Mouse (Mus musculus) Patski (cell line): ENCODE measurements around the gene Guf1. TPM values are rescaled to one million over a fixed set of nuclear protein-coding genes. Genes with fewer than 3 reads are reported as not detected.
A peak's percentile ranks its signal among the peaks of the same experiment; 100 is the strongest.

Experiments used
- ATAC-seq: fragments of 100-300 bp; one replicate; pipeline ENCODE4 v1.8.0; 2021
- CTCF ChIA-PET: fragments of 350-600 bp; sonication (Branson Sonifier 250); formaldehyde crosslinking; loops from one replicate; lab custom pipeline; 2022; ENCODE audit warnings: inconsistent platforms; lab: Charles Lee
- POLR2A ChIA-PET: fragments of 350-600 bp; sonication (Branson Sonifier 250); formaldehyde crosslinking; loops from one replicate; lab custom pipeline; 2022; ENCODE audit warnings: antibody characterized with exemption, inconsistent platforms; lab: Charles Lee
- DNase-seq: peaks from one replicate; pipeline ENCODE4 v3.0.0-alpha.2; 2011; ENCODE audit warnings: low read depth, low spot score
- H3K27me3 ChIP-seq: fragments of 371-371 bp; one replicate; pipeline ENCODE4 v1.5.1; 2021
- CTCF ChIP-seq: fragments of 100-300 bp; IDR thresholded peaks from one replicate; pipeline ENCODE4 v1.5.1; 2021
- in situ Hi-C: fragments of 300-500 bp; cut with MboI; formaldehyde crosslinking; loops from 3 replicates; pipeline ENCODE4 v1.11.1; 2018; ENCODE audit warnings: low pct_unique_long_range_greater_than_20kb, mixed read lengths
- polyA plus RNA-seq: library from polyadenylated mRNA; unstranded; gene quantifications from one replicate; pipeline ENCODE4 v1.2.3, GENCODE M21; 2021

Guf1 gene
- 27.5 TPM for polyA plus RNA-seq

GRCm38 (mm10) chr5:69556628-69557403 lies at the start of gene Guf1:
Gene Guf1, plus strand, starts transcription at chr5:69556923.
- in situ Hi-C loops, result no loop called here
- ATAC-seq (peak; percentile 89), DNase-seq (peak; percentile 46)
- ChIA-PET POLR2A (interaction anchor here (0.6 to 0.7 kb wide), 2 partner anchors 28 to 168 kb away, joined by 3 read pairs; no protein-coding TSS in a partner anchor), CTCF (interaction anchor here (1.1 to 2.0 kb wide), 2 partner anchors 10 to 26 kb away, joined by 4 read pairs; no protein-coding TSS in a partner anchor)
- TF ChIP-seq CTCF, result no peak
- peaks cover 14% of the 10 kb centered on the region for H3K27me3 ChIP-seq

GRCm38 (mm10) chr5:69507045-69507444 lies 49.7 kb upstream of the Guf1 start:
- CTCF ChIA-PET, result interaction anchor here (1.1 kb wide), 1 partner anchor 19 kb away, joined by 4 read pairs; no protein-coding TSS in a partner anchor
- POLR2A ChIA-PET, result no interaction called here
- no peak for TF ChIP-seq CTCF
- in situ Hi-C loops, result loop anchor here (25.0 kb wide), 3 partner anchors 1245 to 1970 kb away; no protein-coding TSS in a partner anchor
- no peak for DNase-seq
- no peak for ATAC-seq
- peaks cover 6% of the 10 kb centered on the region for H3K27me3 ChIP-seq

GRCm38 (mm10) chr5:69511631-69512030 lies 45.1 kb upstream of the Guf1 start:
- no peak for DNase-seq
- CTCF ChIA-PET, result interaction anchor here (3.2 kb wide), 1 partner anchor 9 kb away, joined by 18 read pairs; no protein-coding TSS in a partner anchor
- H3K27me3 ChIP-seq, result peaks cover 24% of the 10 kb centered on the region
- in situ Hi-C loops, result loop anchor here (25.0 kb wide), 3 partner anchors 1249 to 1974 kb away; no protein-coding TSS in a partner anchor
- no peak for TF ChIP-seq CTCF
- POLR2A ChIA-PET, result no interaction called here
- no peak for ATAC-seq

GRCm38 (mm10) chr5:69512203-69512602 lies 44.5 kb upstream of the Guf1 start:
- DNase-seq, result no peak
- TF ChIP-seq CTCF, result no peak
- POLR2A ChIA-PET, result no interaction called here
- CTCF ChIA-PET, result interaction anchor here (3.2 kb wide), 1 partner anchor 9 kb away, joined by 18 read pairs; no protein-coding TSS in a partner anchor
- in situ Hi-C loops, result loop anchor here (25.0 kb wide), 3 partner anchors 1250 to 1975 kb away; no protein-coding TSS in a partner anchor
- peaks cover 27% of the 10 kb centered on the region for H3K27me3 ChIP-seq
- no peak for ATAC-seq

GRCm38 (mm10) chr5:69520661-69521278 lies 36.0 kb upstream of the Guf1 start:
- ChIA-PET POLR2A (no interaction called here), CTCF (interaction anchor here (1.4 to 3.1 kb wide), 3 partner anchors 9 to 47 kb away, joined by 3 to 18 read pairs (median 11); partner anchors contain the start of gene Yipf7)
- peak; percentile 74 for TF ChIP-seq CTCF
- H3K27me3 ChIP-seq, result peaks cover 59% of the 10 kb centered on the region
- ATAC-seq (peak; percentile 65), DNase-seq (no peak)
- in situ Hi-C loops, result loop anchor here (25.0 kb wide), 3 partner anchors 1258 to 1983 kb away; no protein-coding TSS in a partner anchor

GRCm38 (mm10) chr5:69522064-69522463 lies 34.7 kb upstream of the Guf1 start:
- no peak for DNase-seq
- peaks cover 62% of the 10 kb centered on the region for H3K27me3 ChIP-seq
- ATAC-seq, result no peak
- CTCF ChIA-PET, result interaction anchor here (2.9 to 3.1 kb wide), 2 partner anchors 10 to 21 kb away, joined by 11 to 18 read pairs; partner anchors contain the start of gene Yipf7
- in situ Hi-C loops, result loop anchor here (25.0 kb wide), 3 partner anchors 1260 to 1985 kb away; no protein-coding TSS in a partner anchor
- POLR2A ChIA-PET, result no interaction called here
- no peak for TF ChIP-seq CTCF

GRCm38 (mm10) chr5:69523944-69524343 lies 32.8 kb upstream of the Guf1 start:
- no peak for TF ChIP-seq CTCF
- ATAC-seq (no peak), DNase-seq (no peak)
- H3K27me3 ChIP-seq, result peaks cover 60% of the 10 kb centered on the region
- ChIA-PET POLR2A (no interaction called here), CTCF (no interaction called here)
- in situ Hi-C loops, result loop anchor here (25.0 kb wide), 3 partner anchors 1262 to 1987 kb away; no protein-coding TSS in a partner anchor

GRCm38 (mm10) chr5:69541680-69542079 lies 15.0 kb upstream of the Guf1 start:
- POLR2A ChIA-PET, result no interaction called here
- CTCF ChIA-PET, result interaction anchor here (1.4 to 2.5 kb wide), 2 partner anchors 11 to 21 kb away, joined by 5 to 11 read pairs; no protein-coding TSS in a partner anchor
- in situ Hi-C loops, result no loop called here
- DNase-seq, result no peak
- H3K27me3 ChIP-seq, result peaks cover 13% of the 10 kb centered on the region
- TF ChIP-seq CTCF, result no peak
- ATAC-seq, result no peak

GRCm38 (mm10) chr5:69542489-69542888 lies 14.2 kb upstream of the Guf1 start, which contains the start of gene Yipf7:
Gene Yipf7, minus strand, starts transcription at chr5:69542648.
- no peak for TF ChIP-seq CTCF
- CTCF ChIA-PET, result interaction anchor here (1.4 to 2.5 kb wide), 2 partner anchors 12 to 22 kb away, joined by 5 to 11 read pairs; no protein-coding TSS in a partner anchor
- ATAC-seq (no peak), DNase-seq (no peak)
- POLR2A ChIA-PET, result no interaction called here
- peaks cover 20% of the 10 kb centered on the region for H3K27me3 ChIP-seq
- in situ Hi-C loops, result no loop called here
